Mouse (Mus musculus) v-Abl transformed pro-B cells (cell line): ENCODE measurements around the gene Tmed4.

ENCODE experiments used
- in situ Hi-C, 2 experiments: fragments of 400-800 bp; cut with MboI; formaldehyde crosslinking; loops; one replicate each; pipeline ENCODE4 v1.15.1; 2025; ENCODE audit not compliant: unreplicated experiment in 2 of 2

Tmed4 gene

DNA sequence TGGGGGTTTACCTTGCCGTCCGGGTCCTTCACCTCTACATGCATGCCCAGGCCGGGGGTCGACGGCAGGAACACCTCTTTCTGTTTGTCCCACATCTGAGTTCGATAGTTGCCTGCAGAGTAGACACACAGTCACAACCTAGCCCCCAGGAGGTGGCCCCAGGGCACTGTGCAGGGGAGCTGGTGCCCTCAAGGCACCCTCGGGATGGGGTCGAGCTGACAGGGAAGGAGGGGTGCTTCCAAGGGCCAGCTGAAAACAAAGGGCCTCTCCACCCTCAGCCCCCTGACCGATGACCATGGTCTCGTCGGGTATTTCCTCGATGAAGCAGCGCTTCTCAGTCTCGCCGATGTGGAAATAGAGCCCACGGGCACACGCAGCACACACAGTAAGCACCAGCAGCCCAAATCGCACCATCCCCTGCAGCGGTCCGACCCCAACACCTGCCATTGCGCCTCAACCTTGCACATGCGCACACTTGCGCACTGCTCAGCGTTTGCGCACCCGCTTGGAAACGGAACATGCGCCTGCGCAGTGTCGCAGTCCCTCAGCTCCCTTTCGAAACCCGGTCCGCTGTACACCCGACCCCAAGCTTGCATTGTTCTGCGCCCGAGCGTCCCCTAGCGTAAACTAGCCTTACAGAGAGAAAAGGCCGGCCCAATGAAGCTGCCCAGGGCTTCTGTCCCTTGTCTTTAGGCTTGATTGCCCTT lies at the start of gene Tmed4:
Gene Tmed4 (minus strand): TSS at position 484 of the 707 bp plus-strand sequence.
- in situ Hi-C loops, result no loop called here

- in situ Hi-C loops, result no loop called here
Measured at GRCm38 (mm10) chr11:6323348-6323747, 48.7 kb upstream of the Tmed4 start.

DNA sequence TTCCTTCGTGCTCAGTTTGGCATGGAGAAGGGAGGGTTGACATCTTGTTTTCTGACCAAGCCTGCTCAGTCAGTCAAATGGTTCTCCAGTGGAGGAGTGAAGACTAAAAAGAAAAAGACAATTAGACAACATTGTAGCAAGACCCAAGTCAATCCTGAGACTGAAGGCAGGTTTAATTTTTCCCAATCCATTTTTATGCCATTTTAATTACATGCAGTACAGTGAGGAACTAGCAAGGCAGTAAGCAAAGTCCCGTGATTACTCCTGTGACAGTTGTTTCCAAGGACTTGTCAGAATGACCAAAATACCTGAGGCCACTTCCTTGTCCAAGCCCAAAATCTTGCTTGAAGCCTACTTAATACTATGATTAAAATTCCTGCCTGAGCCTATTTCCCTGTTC lies 47.4 kb upstream of the Tmed4 start:
- in situ Hi-C loops, result no loop called here

DNA sequence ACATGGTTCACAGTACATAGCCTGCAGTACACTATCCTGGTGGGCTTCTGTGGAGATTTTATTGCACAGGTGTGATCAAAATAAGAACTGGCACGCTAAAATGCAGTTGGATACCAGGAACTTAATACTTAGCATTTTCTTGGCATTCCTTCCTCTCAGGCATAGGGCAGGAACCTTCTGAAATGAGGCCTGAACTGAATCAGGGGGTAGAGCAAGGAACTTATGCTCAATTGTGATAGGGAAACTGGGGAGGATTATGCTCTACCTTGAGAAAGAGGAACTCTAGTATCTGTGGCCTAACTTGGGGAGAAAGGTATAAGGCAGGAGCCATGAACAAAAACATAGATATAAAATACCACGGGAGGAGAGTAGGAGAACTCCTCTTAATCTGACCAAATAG lies 44.7 kb upstream of the Tmed4 start:
- in situ Hi-C loops, result no loop called here

GRCm38 (mm10) chr11:6318559-6318958 lies 43.9 kb upstream of the Tmed4 start:
- in situ Hi-C loops, result no loop called here

DNA sequence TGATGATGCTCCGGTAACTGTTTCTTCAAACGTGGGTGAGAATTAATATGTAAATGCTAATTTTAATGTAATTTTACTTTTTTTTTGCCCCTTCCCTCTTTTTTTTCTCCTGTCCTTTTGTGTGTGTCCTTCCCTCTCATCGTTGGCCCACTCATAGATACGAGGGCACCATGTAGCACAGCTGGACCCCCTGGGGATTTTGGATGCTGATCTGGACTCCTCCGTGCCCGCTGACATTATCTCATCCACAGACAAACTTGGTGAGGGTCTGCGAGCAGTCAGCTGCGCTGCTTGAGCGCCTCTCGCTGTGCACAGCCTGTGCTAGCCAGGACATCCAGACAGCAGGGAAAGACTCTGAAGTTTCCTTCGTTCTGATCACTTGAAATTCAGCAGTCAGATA lies 42.2 kb upstream of the Tmed4 start:
- in situ Hi-C loops, result no loop called here

GRCm38 (mm10) chr11:6313874-6314406 lies 39.3 kb upstream of the Tmed4 start:
- in situ Hi-C loops, result no loop called here

- in situ Hi-C loops, result no loop called here
Measured at GRCm38 (mm10) chr11:6308181-6308580, 33.5 kb upstream of the Tmed4 start.

GRCm38 (mm10) chr11:6305943-6306430 lies 31.3 kb upstream of the Tmed4 start:
- in situ Hi-C loops, result no loop called here

- in situ Hi-C loops, result no loop called here
Measured at GRCm38 (mm10) chr11:6302793-6303192, 28.1 kb upstream of the Tmed4 start.

GRCm38 (mm10) chr11:6299435-6299834 lies 24.8 kb upstream of the Tmed4 start:
- in situ Hi-C loops, result no loop called here

- in situ Hi-C loops, result no loop called here
Measured at GRCm38 (mm10) chr11:6296077-6296476, 21.4 kb upstream of the Tmed4 start.

DNA sequence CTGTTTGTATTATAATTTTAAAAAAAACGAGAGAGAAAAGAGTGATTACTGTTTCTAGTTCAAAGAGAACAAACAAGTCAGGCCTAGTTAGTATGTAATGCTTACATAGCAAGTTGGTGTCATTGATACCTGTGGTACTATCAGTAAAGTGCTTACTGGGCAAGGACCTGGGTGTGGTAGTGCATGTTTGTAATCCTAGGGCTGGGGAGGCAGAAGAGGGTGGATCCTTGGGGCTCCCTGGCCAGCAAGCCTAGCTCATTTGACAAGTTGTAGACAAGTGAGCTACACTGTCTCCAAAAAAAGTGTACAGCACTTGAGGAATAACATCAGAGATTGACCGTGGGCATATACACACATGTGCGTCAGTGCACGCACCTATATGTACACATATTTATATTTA lies 20.0 kb upstream of the Tmed4 start:
- in situ Hi-C loops, result no loop called here

- in situ Hi-C loops, result no loop called here
Measured at GRCm38 (mm10) chr11:6293601-6294000, 18.9 kb upstream of the Tmed4 start.

- in situ Hi-C loops, result no loop called here
Measured at GRCm38 (mm10) chr11:6292988-6293349, 18.3 kb upstream of the Tmed4 start.

GRCm38 (mm10) chr11:6292116-6292987 lies 17.7 kb upstream of the Tmed4 start:
- in situ Hi-C loops, result no loop called here

DNA sequence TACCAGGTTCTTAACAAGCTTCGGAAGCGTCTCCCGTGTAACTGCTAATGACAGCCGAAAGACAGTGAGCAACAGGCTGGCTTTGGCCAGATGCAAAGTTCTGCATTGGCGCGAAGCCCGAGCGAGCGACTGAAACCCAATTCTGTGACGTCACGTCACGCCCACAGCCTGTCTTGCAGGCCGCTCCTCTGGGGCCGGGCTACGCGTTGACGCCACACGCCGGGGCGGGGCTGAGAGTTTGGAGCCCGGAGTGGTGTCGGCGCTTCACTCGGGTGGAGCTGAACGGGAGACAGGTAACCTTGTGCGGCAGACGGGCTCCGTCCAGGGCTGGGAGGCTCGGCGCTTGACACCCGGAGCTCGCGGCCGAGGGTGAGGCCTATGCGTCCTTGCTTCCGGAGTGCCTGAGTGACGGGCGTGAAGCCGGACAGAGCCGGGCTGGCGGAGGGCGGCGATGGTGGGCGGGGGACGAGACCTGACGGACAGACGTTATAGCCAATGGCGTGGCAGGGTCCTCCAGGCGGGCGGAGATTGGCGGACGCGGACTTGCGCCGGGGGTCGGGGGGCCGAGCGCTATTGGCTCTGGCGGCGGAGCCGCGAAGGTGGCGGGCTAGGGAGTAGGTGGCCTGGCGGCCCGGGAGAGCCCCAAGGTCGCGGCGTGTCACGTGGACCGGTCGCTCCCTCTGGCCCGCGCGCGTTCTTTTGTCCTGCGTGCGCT lies 16.9 kb upstream of the Tmed4 start, which contains the start of gene Ogdh:
Gene Ogdh (plus strand): TSS at position 233 of the 715 bp plus-strand sequence.
- in situ Hi-C loops, result no loop called here

DNA sequence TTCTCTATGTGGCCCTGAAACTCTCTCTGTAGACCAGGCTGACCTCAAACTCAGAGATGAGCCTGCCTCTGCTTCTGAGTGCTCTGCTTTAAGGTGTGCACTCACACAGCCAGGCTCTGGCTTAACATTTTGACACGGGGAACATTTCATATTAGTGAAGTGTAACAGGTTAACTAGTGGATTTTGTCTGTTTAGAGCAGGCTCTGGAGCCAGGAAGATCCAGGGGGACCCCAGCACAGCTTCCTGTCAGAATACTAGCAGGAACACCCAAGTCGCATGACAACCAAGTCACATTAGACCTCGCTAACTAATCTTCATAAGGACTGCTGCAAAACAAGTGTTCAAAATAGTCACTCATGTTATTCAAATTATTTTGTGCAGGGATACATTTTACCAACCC lies 16.2 kb upstream of the Tmed4 start:
- in situ Hi-C loops, result no loop called here

DNA sequence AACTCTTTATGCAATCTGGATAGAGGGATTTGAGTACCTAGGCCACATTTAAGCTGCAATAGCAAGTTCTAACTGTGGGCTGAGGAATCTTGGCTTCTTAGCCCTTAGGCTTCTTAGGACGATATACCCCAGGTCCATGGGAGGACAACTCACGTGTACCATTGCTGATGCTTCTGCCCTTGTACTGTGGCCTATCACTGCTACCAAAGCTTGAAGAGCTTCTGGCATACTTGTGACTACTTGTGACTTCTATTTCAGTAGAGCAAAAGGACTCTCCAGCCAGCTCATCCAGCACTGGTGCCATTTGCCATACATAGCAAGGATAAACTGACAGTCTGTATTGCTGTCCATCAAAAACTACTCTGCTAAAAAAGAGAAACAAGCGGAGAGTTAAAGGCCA lies 15.5 kb upstream of the Tmed4 start:
- in situ Hi-C loops, result no loop called here

GRCm38 (mm10) chr11:6282940-6283339 lies 8.3 kb upstream of the Tmed4 start:
- in situ Hi-C loops, result no loop called here

- in situ Hi-C loops, result no loop called here
Measured at GRCm38 (mm10) chr11:6276466-6276865, 1.8 kb upstream of the Tmed4 start.
